Mouse (Mus musculus): ENCODE results near the gene Frat1. TPM values are rescaled to one million over a fixed set of nuclear protein-coding genes. Genes with fewer than 3 reads are reported as not detected.

Frat1 gene
- polyA plus RNA-seq, 1 experiment from 2014 or later = 19.9 TPM

GRCm38 (mm10) chr19:41796789-41797327 lies 32.9 kb upstream of the Frat1 start:
- Histone ChIP-seq H3K4me3 (ENCODE audit: low read depth, low read length) (no peak overlapping the region), H3K9me3 (ENCODE audit: control insufficient read depth, low read length) (no peaks in the 10 kb centered on the region), H3K4me2 (no peak overlapping the region), H3K27ac (ENCODE audit: low read depth, low read length) (no peak overlapping the region), H3K36me3 (ENCODE audit: control insufficient read depth, insufficient read depth, low read length) (no peaks in the 10 kb centered on the region), H3K27me3 (replicated peaks; ENCODE audit: control insufficient read depth, insufficient read depth, low read length) (no peaks in the 10 kb centered on the region), H3K4me1 (replicated peaks; ENCODE audit: control insufficient read depth, insufficient read depth, low read length) (peaks cover 18% of the 10 kb centered on the region), H3K9ac (ENCODE audit: low read depth, low read length) (no peak overlapping the region)
- ATAC-seq (replicated peaks; ENCODE audit: low FRiP score) (no peak), DNase-seq (ENCODE audit: low spot score) (no peak)
- WGBS = 69% methylated on average over 12 of the region's 12 CpGs

GRCm38 (mm10) chr19:41797536-41797935 lies 32.2 kb upstream of the Frat1 start:
- Histone ChIP-seq H3K9me3 (ENCODE audit: control insufficient read depth, low read length) (no peaks in the 10 kb centered on the region), H3K27me3 (replicated peaks; ENCODE audit: control insufficient read depth, insufficient read depth, low read length) (no peaks in the 10 kb centered on the region), H3K4me3 (ENCODE audit: low read depth, low read length) (no peak overlapping the region), H3K36me3 (ENCODE audit: control insufficient read depth, insufficient read depth, low read length) (no peaks in the 10 kb centered on the region), H3K9ac (ENCODE audit: low read depth, low read length) (no peak overlapping the region), H3K4me1 (replicated peaks; ENCODE audit: control insufficient read depth, insufficient read depth, low read length) (peaks cover 18% of the 10 kb centered on the region), H3K4me2 (no peak overlapping the region), H3K27ac (ENCODE audit: low read depth, low read length) (no peak overlapping the region)
- 78% methylated on average over 6 of the region's 6 CpGs for WGBS
- no peak for ATAC-seq (replicated peaks; ENCODE audit: low FRiP score)
- DNase-seq (ENCODE audit: low spot score) = no peak

- no peaks in the 10 kb centered on the region for H3K9me3 ChIP-seq (ENCODE audit: control insufficient read depth, low read length)
- ATAC-seq (replicated peaks; ENCODE audit: low FRiP score) (no peak), DNase-seq (ENCODE audit: low spot score) (no peak)
- peak overlapping the region; percentile 95 for H3K9ac ChIP-seq (ENCODE audit: low read depth, low read length)
- H3K27ac ChIP-seq (ENCODE audit: low read depth, low read length) = no peak overlapping the region
- peak overlapping the region; percentile 93 for H3K4me3 ChIP-seq (ENCODE audit: low read depth, low read length)
- peaks cover 18% of the 10 kb centered on the region for H3K4me1 ChIP-seq (replicated peaks; ENCODE audit: control insufficient read depth, insufficient read depth, low read length)
- H3K36me3 ChIP-seq (ENCODE audit: control insufficient read depth, insufficient read depth, low read length) = no peaks in the 10 kb centered on the region
- H3K27me3 ChIP-seq (replicated peaks; ENCODE audit: control insufficient read depth, insufficient read depth, low read length) = no peaks in the 10 kb centered on the region
- peak overlapping the region; percentile 82 for H3K4me2 ChIP-seq
- 50% methylated on average over 6 of the region's 6 CpGs for WGBS
Measured at GRCm38 (mm10) chr19:41800451-41800850, 29.3 kb upstream of the Frat1 start.

GRCm38 (mm10) chr19:41800986-41801741 lies 28.6 kb upstream of the Frat1 start:
- Histone ChIP-seq H3K9ac (ENCODE audit: low read depth, low read length) (peak overlapping the region; percentile 95), H3K9me3 (ENCODE audit: control insufficient read depth, low read length) (0 out of 2 replicates have a peak, but pooled peaks cover 3% of the 10 kb centered on the region), H3K27me3 (replicated peaks; ENCODE audit: control insufficient read depth, insufficient read depth, low read length) (no peaks in the 10 kb centered on the region), H3K4me2 (peak overlapping the region; percentile 82), H3K36me3 (ENCODE audit: control insufficient read depth, insufficient read depth, low read length) (no peaks in the 10 kb centered on the region), H3K27ac (ENCODE audit: low read depth, low read length) (peak overlapping the region; percentile 79), H3K4me3 (ENCODE audit: low read depth, low read length) (peak overlapping the region; percentile 93), H3K4me1 (replicated peaks; ENCODE audit: control insufficient read depth, insufficient read depth, low read length) (peaks cover 18% of the 10 kb centered on the region)
- ATAC-seq (replicated peaks; ENCODE audit: low FRiP score) = no peak
- no peak for DNase-seq (ENCODE audit: low spot score)
- 5% methylated on average over 26 of the region's 26 CpGs for WGBS

- H3K4me1 ChIP-seq (replicated peaks; ENCODE audit: control insufficient read depth, insufficient read depth, low read length) = peaks cover 15% of the 10 kb centered on the region
- peak within 1 kb of the TSS; percentile 79 for H3K27ac ChIP-seq (ENCODE audit: low read depth, low read length)
- ATAC-seq (replicated peaks; ENCODE audit: low FRiP score) (peak; percentile 98), DNase-seq (ENCODE audit: low spot score) (peak; percentile 83)
- 0 out of 2 replicates have a peak, but pooled peaks cover 3% of the 10 kb centered on the region for H3K9me3 ChIP-seq (ENCODE audit: control insufficient read depth, low read length)
- H3K36me3 ChIP-seq (ENCODE audit: control insufficient read depth, insufficient read depth, low read length) = no peaks in the 10 kb centered on the region
- H3K9ac ChIP-seq (ENCODE audit: low read depth, low read length) = peak within 1 kb of the TSS; percentile 95
- peak within 1 kb of the TSS; percentile 93 for H3K4me3 ChIP-seq (ENCODE audit: low read depth, low read length)
- under 1% methylated on average over 47 of the region's 48 CpGs for WGBS
- peak within 1 kb of the TSS; percentile 82 for H3K4me2 ChIP-seq
- H3K27me3 ChIP-seq (replicated peaks; ENCODE audit: control insufficient read depth, insufficient read depth, low read length) = no peaks in the 10 kb centered on the region
Measured at GRCm38 (mm10) chr19:41801742-41802369, 27.9 kb upstream of the Frat1 start, which contains the start of gene Arhgap19. Gene Arhgap19 (minus strand): TSS chr19:41802047.

GRCm38 (mm10) chr19:41803322-41803721 lies 26.4 kb upstream of the Frat1 start:
- Histone ChIP-seq H3K27me3 (replicated peaks; ENCODE audit: control insufficient read depth, insufficient read depth, low read length) (no peaks in the 10 kb centered on the region), H3K4me2 (no peak overlapping the region), H3K27ac (ENCODE audit: low read depth, low read length) (no peak overlapping the region), H3K4me1 (replicated peaks; ENCODE audit: control insufficient read depth, insufficient read depth, low read length) (peaks cover 24% of the 10 kb centered on the region), H3K9me3 (ENCODE audit: control insufficient read depth, low read length) (0 out of 2 replicates have a peak, but pooled peaks cover 3% of the 10 kb centered on the region), H3K36me3 (ENCODE audit: control insufficient read depth, insufficient read depth, low read length) (no peaks in the 10 kb centered on the region), H3K9ac (ENCODE audit: low read depth, low read length) (no peak overlapping the region), H3K4me3 (ENCODE audit: low read depth, low read length) (no peak overlapping the region)
- WGBS = 43% methylated on average over 7 of the region's 7 CpGs
- ATAC-seq (replicated peaks; ENCODE audit: low FRiP score) = no peak
- DNase-seq (ENCODE audit: low spot score) = peak; percentile 47

GRCm38 (mm10) chr19:41805831-41806230 lies 23.9 kb upstream of the Frat1 start:
- Histone ChIP-seq H3K27me3 (replicated peaks; ENCODE audit: control insufficient read depth, insufficient read depth, low read length) (no peaks in the 10 kb centered on the region), H3K9ac (ENCODE audit: low read depth, low read length) (no peak overlapping the region), H3K9me3 (ENCODE audit: control insufficient read depth, low read length) (0 out of 2 replicates have a peak, but pooled peaks cover 3% of the 10 kb centered on the region), H3K4me1 (replicated peaks; ENCODE audit: control insufficient read depth, insufficient read depth, low read length) (peaks cover 19% of the 10 kb centered on the region), H3K36me3 (ENCODE audit: control insufficient read depth, insufficient read depth, low read length) (no peaks in the 10 kb centered on the region), H3K27ac (ENCODE audit: low read depth, low read length) (no peak overlapping the region), H3K4me2 (no peak overlapping the region), H3K4me3 (ENCODE audit: low read depth, low read length) (no peak overlapping the region)
- 91% methylated on average over 4 of the region's 4 CpGs for WGBS
- no peak for ATAC-seq (replicated peaks; ENCODE audit: low FRiP score)
- DNase-seq (ENCODE audit: low spot score) = no peak

GRCm38 (mm10) chr19:41807497-41807896 lies 22.3 kb upstream of the Frat1 start:
- peak overlapping the region; percentile 26; the same call in 1 of the 2 replicates for H3K9ac ChIP-seq (ENCODE audit: low read depth, low read length)
- DNase-seq (ENCODE audit: low spot score) = no peak
- peak; percentile 84 for ATAC-seq (replicated peaks; ENCODE audit: low FRiP score)

More at GRCm38 (mm10) chr19:41807497-41807896, 22.3 kb upstream of the Frat1 start:
- Histone ChIP-seq H3K27me3 (replicated peaks; ENCODE audit: control insufficient read depth, insufficient read depth, low read length) (no peaks in the 10 kb centered on the region), H3K36me3 (ENCODE audit: control insufficient read depth, insufficient read depth, low read length) (no peaks in the 10 kb centered on the region), H3K4me2 (peak overlapping the region; percentile 41), H3K4me1 (replicated peaks; ENCODE audit: control insufficient read depth, insufficient read depth, low read length) (peaks cover 20% of the 10 kb centered on the region), H3K4me3 (ENCODE audit: low read depth, low read length) (no peak overlapping the region), H3K9me3 (ENCODE audit: control insufficient read depth, low read length) (0 out of 2 replicates have a peak, but pooled peaks cover 3% of the 10 kb centered on the region), H3K27ac (ENCODE audit: low read depth, low read length) (peak overlapping the region; percentile 49; the same call in 1 of the 2 replicates)
- WGBS = 45% methylated on average over 9 of the region's 9 CpGs
